12 mouse cellular contexts compared by ENCODE assay signal in genomic region chr7:29425413-29425827, GRCm38 (mm10).
DNase-seq lines count a peak whose midpoint lies in the region; ATAC-seq lines count a peak whose summit lies in the region.
"Had no signal": no experiment of that assay in that cellular context is flagged by ENCODE, and none has a peak within 500 bp of the region (broad histone marks: within the 10 kb centered on the region; RNA-seq: fewer than 3 reads in every experiment).

No protein-coding gene starts in this region.

- no peak for ATAC-seq in heart, embryonic 15.5 days (replicated peaks; ENCODE audit: insufficient number of reproducible peaks, insufficient read depth, low FRiP score, low read depth)
- peak; percentile 60 for ATAC-seq in lung, embryonic 15.5 days (ENCODE audit: borderline replicate concordance, extremely low read depth, low FRiP score, low TSS enrichment)
- no peak for ATAC-seq in granulocyte monocyte progenitor cell, adult 5-6 weeks (replicated peaks; ENCODE audit: poor library complexity, severe bottlenecking)
- ATAC-seq in liver, embryonic 11.5 days (replicated peaks; ENCODE audit: low FRiP score): no peak
- ATAC-seq: midbrain, embryonic 16.5 days had no signal

- H3K27ac ChIP-seq in heart, embryonic 15.5 days: peak overlapping the region; percentile 47; the same call in 1 of the 2 replicates
- peak overlapping the region; percentile 91 for H3K27ac ChIP-seq in lung, embryonic 15.5 days
- no peak overlapping the region for H3K27ac ChIP-seq in liver, embryonic 11.5 days (ENCODE audit: low read depth, low read length)

- H3K4me1 ChIP-seq in heart, embryonic 15.5 days (replicated peaks): peaks cover 14% of the 10 kb centered on the region
- H3K4me1 ChIP-seq in lung, embryonic 15.5 days: peaks cover 58% of the 10 kb centered on the region
- peaks cover 11% of the 10 kb centered on the region for H3K4me1 ChIP-seq in liver, embryonic 11.5 days (replicated peaks; ENCODE audit: control insufficient read depth, insufficient read depth, low read length)

- DNase-seq in heart, adult 8-10 months (ENCODE audit: low spot score): no peak
- DNase-seq in thymus, postnatal 14 days: peak; percentile 30
- no peak for DNase-seq in thymus, postnatal 4 days
- DNase-seq in spleen, postnatal 10 days (ENCODE audit: low spot score in 2 of 2): no peak
- no peak for DNase-seq in liver, embryonic 11.5 days (ENCODE audit: low spot score)
- DNase-seq: gastrocnemius, postnatal 36 days; liver had no signal

- H3K27me3 ChIP-seq in heart, embryonic 15.5 days: peaks cover 89% of the 10 kb centered on the region
- H3K27me3 ChIP-seq in lung, embryonic 15.5 days: no peaks in the 10 kb centered on the region
- H3K27me3 ChIP-seq in liver, embryonic 11.5 days (replicated peaks; ENCODE audit: control insufficient read depth, insufficient read depth, low read length): no peaks in the 10 kb centered on the region
- H3K27me3 ChIP-seq: CH12.LX had no signal

- no peak overlapping the region for H3K4me3 ChIP-seq in heart, embryonic 15.5 days
- H3K4me3 ChIP-seq in lung, embryonic 15.5 days: no peak overlapping the region
- H3K4me3 ChIP-seq in liver, embryonic 11.5 days (ENCODE audit: low read depth, low read length): no peak overlapping the region

- H3K36me3 ChIP-seq in heart, embryonic 15.5 days: no peaks in the 10 kb centered on the region
- no peaks in the 10 kb centered on the region for H3K36me3 ChIP-seq in lung, embryonic 15.5 days
- H3K36me3 ChIP-seq in liver, embryonic 11.5 days (ENCODE audit: control insufficient read depth, insufficient read depth, low read length): no peaks in the 10 kb centered on the region

- H3K4me2 ChIP-seq in heart, embryonic 15.5 days: no peak overlapping the region
- H3K4me2 ChIP-seq in lung, embryonic 15.5 days: no peak overlapping the region
- no peak overlapping the region for H3K4me2 ChIP-seq in liver, embryonic 11.5 days

- WGBS in heart, embryonic 15.5 days: 56% methylated on average over 7 of the region's 7 CpGs
- WGBS in lung, embryonic 15.5 days: 25% methylated on average over 7 of the region's 7 CpGs
- WGBS in liver, embryonic 11.5 days: 66% methylated on average over 7 of the region's 7 CpGs

- H3K9ac ChIP-seq in heart, embryonic 15.5 days: no peak overlapping the region
- no peak overlapping the region for H3K9ac ChIP-seq in lung, embryonic 15.5 days
- H3K9ac ChIP-seq in liver, embryonic 11.5 days (ENCODE audit: low read depth, low read length): no peak overlapping the region

- no peaks in the 10 kb centered on the region for H3K9me3 ChIP-seq in heart, embryonic 15.5 days (replicated peaks)
- no peaks in the 10 kb centered on the region for H3K9me3 ChIP-seq in lung, embryonic 15.5 days
- no peaks in the 10 kb centered on the region for H3K9me3 ChIP-seq in liver, embryonic 11.5 days (ENCODE audit: control insufficient read depth, low read length)
